Mouse (Mus musculus): ENCODE measurements around the gene Btn2a2. TPM values are rescaled to one million over a fixed set of nuclear protein-coding genes. Genes with fewer than 3 reads are reported as not detected.
"Not testable (repeated sequence)": the region's sequence is repeated elsewhere in the genome, so short reads cannot be mapped to it uniquely, and the experiment has no call there.

Gene Btn2a2
- polyA plus RNA-seq, 1 experiment from 2014 or later = 1.3 TPM

DNA sequence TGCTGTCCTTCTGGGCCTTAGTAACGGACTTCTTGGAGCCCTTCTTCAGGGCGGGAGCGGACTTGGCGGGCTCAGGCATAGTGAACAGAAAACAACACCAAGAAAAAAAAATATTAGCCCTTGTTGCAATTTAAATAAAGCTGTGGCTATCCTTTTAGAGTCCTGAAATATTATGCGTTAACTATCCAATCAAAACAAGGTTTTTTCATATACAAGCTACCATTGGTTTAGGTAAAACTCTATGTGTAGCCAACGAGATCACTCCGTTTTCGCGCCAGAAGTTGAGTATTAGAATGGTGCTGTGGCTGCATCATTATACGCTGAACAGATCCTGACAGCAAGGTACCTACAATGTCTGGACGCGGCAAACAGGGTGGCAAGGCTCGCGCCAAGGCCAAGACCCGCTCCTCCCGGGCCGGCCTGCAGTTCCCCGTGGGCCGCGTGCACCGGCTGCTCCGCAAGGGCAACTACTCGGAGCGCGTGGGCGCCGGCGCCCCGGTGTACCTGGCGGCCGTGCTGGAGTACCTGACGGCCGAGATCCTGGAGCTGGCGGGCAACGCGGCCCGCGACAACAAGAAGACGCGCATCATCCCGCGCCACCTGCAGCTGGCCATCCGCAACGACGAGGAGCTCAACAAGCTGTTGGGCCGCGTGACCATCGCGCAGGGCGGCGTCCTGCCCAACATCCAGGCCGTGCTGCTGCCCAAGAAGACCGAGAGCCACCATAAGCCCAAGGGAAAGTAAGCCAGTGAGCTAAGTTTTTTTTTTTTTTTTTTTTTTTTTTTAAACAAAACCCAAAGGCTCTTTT lies 45.1 kb upstream of the Btn2a2 start, which contains the start of gene Hist1h2af:
Gene Hist1h2af (plus strand): TSS at position 347 of the 808 bp plus-strand sequence.
- Histone ChIP-seq H3K4me3 (ENCODE audit: low read depth, low read length) (peak within 1 kb of the TSS; percentile 47), H3K27ac (replicated peaks; ENCODE audit: low read depth, low read length) (peak within 1 kb of the TSS; percentile 94), H3K4me2 (ENCODE audit: low read depth, severe bottlenecking) (peak within 1 kb of the TSS; percentile 75), H3K9ac (ENCODE audit: low read length) (peak within 1 kb of the TSS; percentile 84), H3K4me1 (ENCODE audit: control insufficient read depth, insufficient read depth, low read length) (peaks cover 15% of the 10 kb centered on the region)
- WGBS = under 1% methylated on average over 23 of the region's 53 CpGs
- not testable (repeated sequence) for H3K27me3 ChIP-seq (ENCODE audit: control insufficient read depth, insufficient read depth, low read length); H3K36me3 ChIP-seq (ENCODE audit: control insufficient read depth, insufficient read depth, low read length); H3K9me3 ChIP-seq (ENCODE audit: control insufficient read depth, low read length)
- ATAC-seq (ENCODE audit: insufficient number of reproducible peaks, low FRiP score, low TSS enrichment, low read depth) (peak; percentile 53; the same call in 1 of the 2 replicates), DNase-seq (ENCODE audit: low spot score) (peak; percentile 87)

GRCm38 (mm10) chr13:23532262-23533075 lies 43.8 kb upstream of the Btn2a2 start:
- H3K36me3 ChIP-seq (ENCODE audit: control insufficient read depth, insufficient read depth, low read length) = no peaks in the 10 kb centered on the region
- ATAC-seq (ENCODE audit: insufficient number of reproducible peaks, low FRiP score, low TSS enrichment, low read depth) (no peak), DNase-seq (ENCODE audit: low spot score) (peak; percentile 68)
- peak overlapping the region; percentile 53 for H3K4me3 ChIP-seq (ENCODE audit: low read depth, low read length)
- H3K4me1 ChIP-seq (ENCODE audit: control insufficient read depth, insufficient read depth, low read length) = peaks cover 15% of the 10 kb centered on the region
- peak overlapping the region; percentile 88 for H3K9ac ChIP-seq (ENCODE audit: low read length)
- no peaks in the 10 kb centered on the region for H3K9me3 ChIP-seq (ENCODE audit: control insufficient read depth, low read length)
- H3K27me3 ChIP-seq (ENCODE audit: control insufficient read depth, insufficient read depth, low read length) = no peaks in the 10 kb centered on the region
- WGBS = 27% methylated on average over 9 of the region's 9 CpGs
- H3K4me2 ChIP-seq (ENCODE audit: low read depth, severe bottlenecking) = peak overlapping the region; percentile 75
- H3K27ac ChIP-seq (replicated peaks; ENCODE audit: low read depth, low read length) = peak overlapping the region; percentile 94

GRCm38 (mm10) chr13:23530901-23531875 lies 42.5 kb upstream of the Btn2a2 start, which contains the start of gene Hist1h4h:
Gene Hist1h4h, plus strand, starts transcription at chr13:23531050.
- under 1% methylated on average over 54 of the region's 70 CpGs for WGBS
- no peaks in the 10 kb centered on the region for H3K9me3 ChIP-seq (ENCODE audit: control insufficient read depth, low read length)

DNA sequence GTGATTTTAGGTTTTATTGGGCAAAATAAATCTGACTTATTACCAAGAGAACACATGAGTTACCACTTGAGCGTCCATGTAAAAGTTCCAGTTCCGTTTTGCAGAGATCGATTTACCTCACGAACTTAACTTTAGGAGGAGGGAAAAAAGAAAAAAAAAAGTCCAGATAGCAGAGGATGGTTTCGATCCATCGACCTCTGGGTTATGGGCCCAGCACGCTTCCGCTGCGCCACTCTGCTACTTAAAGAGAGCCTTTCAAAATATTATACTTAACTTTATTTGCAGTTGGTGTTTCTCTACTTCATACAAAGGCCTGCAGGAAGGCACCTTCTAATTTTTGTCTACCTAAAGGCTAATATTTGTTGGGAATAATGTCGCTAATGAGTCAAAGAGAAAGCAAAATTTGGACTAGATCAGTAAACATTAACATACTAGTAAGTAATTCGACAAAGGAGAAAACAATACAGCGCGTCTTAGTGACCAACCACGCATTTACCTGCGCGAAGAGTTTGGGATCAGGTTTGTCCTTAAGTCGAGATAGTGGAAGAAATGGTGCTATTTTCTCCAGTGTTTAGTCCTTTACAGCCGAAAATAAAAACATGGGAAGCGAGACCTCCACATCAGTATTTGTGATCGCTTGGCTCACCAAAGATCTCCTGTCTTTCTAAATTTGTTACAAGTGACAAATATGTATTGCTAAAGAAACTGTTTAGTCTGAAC lies 41.7 kb upstream of the Btn2a2 start:
- no peaks in the 10 kb centered on the region for H3K9me3 ChIP-seq (ENCODE audit: control insufficient read depth, low read length)
- under 1% methylated on average over 20 of the region's 20 CpGs for whole genome bisulfite sequencing
- H3K27me3 ChIP-seq (ENCODE audit: control insufficient read depth, insufficient read depth, low read length) = no peaks in the 10 kb centered on the region
- H3K27ac ChIP-seq (replicated peaks; ENCODE audit: low read depth, low read length) = peak overlapping the region; percentile 94
- peaks cover 7% of the 10 kb centered on the region for H3K4me1 ChIP-seq (ENCODE audit: control insufficient read depth, insufficient read depth, low read length)
- H3K36me3 ChIP-seq (ENCODE audit: control insufficient read depth, insufficient read depth, low read length) = no peaks in the 10 kb centered on the region
- H3K4me3 ChIP-seq (ENCODE audit: low read depth, low read length) = peak overlapping the region; percentile 53
- ATAC-seq (ENCODE audit: insufficient number of reproducible peaks, low FRiP score, low TSS enrichment, low read depth) (no peak), DNase-seq (ENCODE audit: low spot score) (peak; percentile 77)
- H3K4me2 ChIP-seq (ENCODE audit: low read depth, severe bottlenecking) = peak overlapping the region; percentile 75
- peak overlapping the region; percentile 88 for H3K9ac ChIP-seq (ENCODE audit: low read length)

More at GRCm38 (mm10) chr13:23530901-23531875, 42.5 kb upstream of the Btn2a2 start, which contains the start of gene Hist1h4h:
- Histone ChIP-seq H3K4me2 (ENCODE audit: low read depth, severe bottlenecking) (peak within 1 kb of the TSS; percentile 75), H3K9ac (ENCODE audit: low read length) (peak within 1 kb of the TSS; percentile 88), H3K4me1 (ENCODE audit: control insufficient read depth, insufficient read depth, low read length) (peaks cover 7% of the 10 kb centered on the region), H3K27me3 (ENCODE audit: control insufficient read depth, insufficient read depth, low read length) (no peaks in the 10 kb centered on the region), H3K27ac (replicated peaks; ENCODE audit: low read depth, low read length) (peak within 1 kb of the TSS; percentile 94), H3K36me3 (ENCODE audit: control insufficient read depth, insufficient read depth, low read length) (no peaks in the 10 kb centered on the region), H3K4me3 (ENCODE audit: low read depth, low read length) (peak within 1 kb of the TSS; percentile 53)
- ATAC-seq (ENCODE audit: insufficient number of reproducible peaks, low FRiP score, low TSS enrichment, low read depth) (peak; percentile 75), DNase-seq (ENCODE audit: low spot score) (peak; percentile 99)

DNA sequence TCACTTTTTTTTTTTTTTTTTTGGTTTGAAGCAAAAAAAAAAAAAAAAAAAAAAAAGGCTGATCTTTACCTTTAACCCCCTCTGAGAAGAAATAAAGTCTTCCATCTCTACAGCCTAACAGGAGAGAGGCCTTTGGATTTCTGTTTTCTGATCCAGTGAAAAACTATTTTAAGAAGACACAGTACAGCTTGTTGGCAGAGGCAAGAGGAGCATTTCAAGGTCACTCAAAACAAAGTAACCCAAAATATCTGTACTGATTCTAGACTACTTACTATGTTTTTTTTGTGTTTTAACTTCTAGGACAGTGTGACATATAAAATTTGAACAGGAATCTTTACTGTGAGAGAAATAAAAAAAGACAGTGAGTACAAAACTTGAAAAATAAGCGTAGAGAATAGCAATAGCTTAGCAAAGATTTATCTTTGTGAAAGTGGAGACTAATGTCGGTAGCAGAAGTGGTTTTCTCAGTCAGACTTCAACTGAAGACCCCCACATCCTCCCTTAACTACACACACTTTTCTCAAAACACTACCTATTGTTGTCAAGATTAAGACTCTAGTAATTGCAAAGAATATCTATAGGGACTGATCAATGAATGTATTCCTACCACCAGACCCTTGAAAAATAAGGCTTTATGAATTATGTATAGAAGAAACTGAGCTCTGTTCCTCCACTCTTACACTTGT lies 41.0 kb upstream of the Btn2a2 start:
- H3K4me3 ChIP-seq (ENCODE audit: low read depth, low read length) = peak overlapping the region; percentile 53
- WGBS = 31% methylated on average over 2 of the region's 2 CpGs
- H3K27ac ChIP-seq (replicated peaks; ENCODE audit: low read depth, low read length) = peak overlapping the region; percentile 94; the same call in 1 of the 2 replicates
- H3K4me2 ChIP-seq (ENCODE audit: low read depth, severe bottlenecking) = peak overlapping the region; percentile 75
- H3K27me3 ChIP-seq (ENCODE audit: control insufficient read depth, insufficient read depth, low read length) = no peaks in the 10 kb centered on the region
- H3K4me1 ChIP-seq (ENCODE audit: control insufficient read depth, insufficient read depth, low read length) = peaks cover 7% of the 10 kb centered on the region
- H3K9ac ChIP-seq (ENCODE audit: low read length) = peak overlapping the region; percentile 88
- no peaks in the 10 kb centered on the region for H3K36me3 ChIP-seq (ENCODE audit: control insufficient read depth, insufficient read depth, low read length)
- ATAC-seq (ENCODE audit: insufficient number of reproducible peaks, low FRiP score, low TSS enrichment, low read depth) = no peak
- no peaks in the 10 kb centered on the region for H3K9me3 ChIP-seq (ENCODE audit: control insufficient read depth, low read length)
- no peak for DNase-seq (ENCODE audit: low spot score)

GRCm38 (mm10) chr13:23529005-23529404 lies 40.3 kb upstream of the Btn2a2 start:
- no peaks in the 10 kb centered on the region for H3K36me3 ChIP-seq (ENCODE audit: control insufficient read depth, insufficient read depth, low read length)
- WGBS = 77% methylated on average over 5 of the region's 5 CpGs
- peaks cover 7% of the 10 kb centered on the region for H3K4me1 ChIP-seq (ENCODE audit: control insufficient read depth, insufficient read depth, low read length)
- ATAC-seq (ENCODE audit: insufficient number of reproducible peaks, low FRiP score, low TSS enrichment, low read depth) (no peak), DNase-seq (ENCODE audit: low spot score) (peak; percentile 37)
- H3K27ac ChIP-seq (replicated peaks; ENCODE audit: low read depth, low read length) = no peak overlapping the region
- peak overlapping the region; percentile 31 for H3K4me2 ChIP-seq (ENCODE audit: low read depth, severe bottlenecking)
- no peak overlapping the region for H3K9ac ChIP-seq (ENCODE audit: low read length)
- no peak overlapping the region for H3K4me3 ChIP-seq (ENCODE audit: low read depth, low read length)
- H3K9me3 ChIP-seq (ENCODE audit: control insufficient read depth, low read length) = no peaks in the 10 kb centered on the region
- no peaks in the 10 kb centered on the region for H3K27me3 ChIP-seq (ENCODE audit: control insufficient read depth, insufficient read depth, low read length)

DNA sequence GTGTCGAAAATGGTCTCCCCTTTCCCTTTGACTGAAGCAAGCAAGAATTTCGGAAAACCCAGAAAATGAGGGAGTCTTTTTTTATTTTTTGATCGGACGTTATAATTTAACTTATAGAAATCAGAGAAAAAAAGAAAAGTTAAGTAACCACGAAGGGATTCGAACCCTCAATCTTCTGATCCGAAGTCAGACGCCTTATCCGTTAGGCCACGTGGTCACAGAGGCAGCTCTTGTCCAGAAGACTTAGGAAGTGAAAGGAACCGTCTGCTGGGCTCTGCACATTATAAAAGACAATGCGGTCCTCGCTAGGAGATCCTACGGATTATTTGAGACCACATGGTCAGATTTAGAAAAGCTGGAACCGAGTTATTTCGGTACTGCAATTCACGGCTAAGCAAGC lies 37.7 kb upstream of the Btn2a2 start:
- WGBS = under 1% methylated on average over 17 of the region's 17 CpGs
- no peak for ATAC-seq (ENCODE audit: insufficient number of reproducible peaks, low FRiP score, low TSS enrichment, low read depth)
- peak overlapping the region; percentile 41; the same call in 1 of the 2 replicates for H3K9ac ChIP-seq (ENCODE audit: low read length)

More for the DNA sequence above, 37.7 kb upstream of the Btn2a2 start:
- Histone ChIP-seq H3K27ac (replicated peaks; ENCODE audit: low read depth, low read length) (no peak overlapping the region), H3K4me1 (ENCODE audit: control insufficient read depth, insufficient read depth, low read length) (peaks cover 4% of the 10 kb centered on the region), H3K9me3 (ENCODE audit: control insufficient read depth, low read length) (no peaks in the 10 kb centered on the region), H3K4me3 (ENCODE audit: low read depth, low read length) (peak overlapping the region; percentile 33), H3K27me3 (ENCODE audit: control insufficient read depth, insufficient read depth, low read length) (no peaks in the 10 kb centered on the region), H3K4me2 (ENCODE audit: low read depth, severe bottlenecking) (peak overlapping the region; percentile 42), H3K36me3 (ENCODE audit: control insufficient read depth, insufficient read depth, low read length) (no peaks in the 10 kb centered on the region)
- DNase-seq (ENCODE audit: low spot score) = peak; percentile 97

All from limb, embryonic 11.5 days (tissue).